Mouse (Mus musculus): ENCODE measurements at regions not wholly inside any gene's neighbourhood (a gene's known extent, or its start where the extent isn't known, plus 50 kb on each side); places are given as distances from the start of the nearest gene placed in this dataset.
A peak's percentile ranks its signal among the peaks of the same experiment; 100 is the strongest.

DNA sequence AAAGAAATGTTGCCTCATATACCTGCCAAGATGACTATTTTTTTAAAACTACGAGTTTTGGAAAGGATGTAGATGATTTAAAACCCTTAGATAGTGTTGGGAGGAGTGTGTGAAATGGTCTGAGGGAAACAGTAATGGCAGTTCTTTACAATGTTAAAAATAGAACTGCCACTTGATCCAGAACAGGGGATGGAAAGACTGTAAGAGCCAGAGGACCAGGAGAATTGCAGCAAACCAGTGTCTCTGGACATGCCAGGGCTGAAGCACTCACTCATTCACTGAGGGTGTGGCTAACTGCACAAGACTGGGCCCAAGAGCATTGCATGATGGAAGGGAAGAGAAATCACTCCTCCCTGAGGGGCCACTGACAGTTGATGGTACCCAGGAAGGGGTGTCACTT, 53.9 kb upstream of the Rasgef1b start:
- DNase-seq = no peak

GRCm38 (mm10) chr5:99785850-99786249, 57.0 kb upstream of the Rasgef1b start:
- DNase-seq = no peak

DNA sequence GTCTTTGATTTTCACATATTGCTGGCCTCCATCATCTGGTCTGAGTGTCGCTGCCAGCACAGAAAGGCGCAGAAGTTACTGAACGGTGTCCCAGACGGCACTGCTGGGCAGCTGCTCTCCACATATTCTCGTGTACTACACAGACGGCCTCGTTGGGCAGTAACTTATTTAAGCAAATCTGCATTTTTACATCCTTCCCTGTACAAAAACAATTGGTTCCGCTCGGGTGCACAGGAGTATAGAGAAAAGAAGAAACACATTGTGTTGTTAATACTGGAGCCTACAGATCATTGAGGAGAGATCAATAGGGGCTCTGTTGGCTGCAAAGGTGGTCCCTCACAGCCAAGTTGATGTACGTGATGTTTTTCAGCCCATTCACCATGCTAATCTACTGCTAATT, 58.4 kb upstream of the Rasgef1b start:
- DNase-seq = peak; percentile 8

DNA sequence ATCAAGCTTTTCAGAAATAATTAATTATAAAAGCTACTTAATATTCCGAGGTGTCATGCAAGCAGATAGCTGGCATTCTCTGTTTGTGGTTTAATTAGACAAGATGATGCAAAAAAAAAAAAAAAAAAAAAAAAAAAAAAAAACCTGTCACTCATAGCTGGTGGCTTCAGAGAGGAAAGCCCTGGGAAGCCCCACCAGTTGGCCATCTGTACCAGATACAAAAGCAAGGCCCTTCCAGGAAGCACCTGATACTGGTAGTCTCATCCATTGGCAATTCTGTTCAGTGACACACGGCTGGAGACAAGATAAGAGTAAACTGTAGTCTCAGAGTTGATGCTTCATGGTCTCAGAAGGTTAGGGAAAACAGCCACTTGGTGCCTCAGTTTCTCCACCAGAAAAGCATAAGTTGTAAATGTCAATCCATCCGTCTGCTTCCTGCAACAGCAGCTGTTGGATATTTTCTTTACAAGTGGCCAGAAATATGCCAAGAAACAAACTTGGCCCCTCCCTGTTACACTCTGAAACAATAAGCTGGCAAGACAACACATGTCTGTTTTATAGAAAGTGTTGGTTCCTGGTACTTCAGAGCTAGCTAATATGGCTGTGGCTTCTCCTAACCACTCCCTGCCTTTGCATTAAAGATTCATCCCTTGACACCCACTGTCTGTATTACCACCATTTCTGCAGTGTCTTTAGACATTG, 59.0 kb upstream of the Rasgef1b start:
- no peak for DNase-seq

DNA sequence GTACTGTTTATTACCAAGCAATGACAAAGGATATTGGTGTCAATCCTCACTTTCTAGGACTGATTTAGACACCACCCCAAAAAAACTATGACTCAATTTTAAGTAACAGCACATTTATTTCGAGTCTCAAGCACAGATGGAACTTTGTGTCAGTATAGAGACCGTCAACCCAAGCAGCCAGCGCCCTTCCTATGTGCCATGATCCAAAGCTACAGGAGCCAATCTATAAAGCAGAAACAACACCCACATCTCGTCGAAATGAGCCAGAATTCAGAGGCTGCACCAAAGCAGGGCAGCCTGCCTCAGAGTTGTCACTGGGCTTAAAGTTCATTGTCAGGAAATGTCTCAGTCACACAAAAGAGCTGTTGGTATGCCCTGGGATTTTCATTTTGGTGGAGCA, 61.9 kb upstream of the Rasgef1b start:
- no peak for DNase-seq

DNA sequence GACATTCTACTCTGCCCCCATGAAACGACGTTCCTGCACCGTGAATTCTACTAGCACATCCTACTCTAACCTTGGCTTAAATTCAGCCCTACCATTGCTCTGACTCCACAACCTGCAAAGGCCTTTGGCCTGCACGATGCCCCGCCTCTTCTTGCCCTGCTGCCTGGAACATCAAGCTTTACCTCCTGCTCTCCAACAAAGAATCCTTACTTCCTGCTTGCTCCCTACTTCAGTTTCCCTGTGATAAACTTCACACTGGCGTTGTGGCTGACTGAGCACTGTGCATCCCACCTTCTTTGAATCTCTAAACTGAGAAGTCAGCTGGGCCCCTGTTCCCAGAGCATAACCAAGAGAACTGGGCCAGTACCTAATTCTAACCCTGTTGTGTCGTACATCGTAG, 71.7 kb upstream of the Rasgef1b start:
- no peak for DNase-seq

DNA sequence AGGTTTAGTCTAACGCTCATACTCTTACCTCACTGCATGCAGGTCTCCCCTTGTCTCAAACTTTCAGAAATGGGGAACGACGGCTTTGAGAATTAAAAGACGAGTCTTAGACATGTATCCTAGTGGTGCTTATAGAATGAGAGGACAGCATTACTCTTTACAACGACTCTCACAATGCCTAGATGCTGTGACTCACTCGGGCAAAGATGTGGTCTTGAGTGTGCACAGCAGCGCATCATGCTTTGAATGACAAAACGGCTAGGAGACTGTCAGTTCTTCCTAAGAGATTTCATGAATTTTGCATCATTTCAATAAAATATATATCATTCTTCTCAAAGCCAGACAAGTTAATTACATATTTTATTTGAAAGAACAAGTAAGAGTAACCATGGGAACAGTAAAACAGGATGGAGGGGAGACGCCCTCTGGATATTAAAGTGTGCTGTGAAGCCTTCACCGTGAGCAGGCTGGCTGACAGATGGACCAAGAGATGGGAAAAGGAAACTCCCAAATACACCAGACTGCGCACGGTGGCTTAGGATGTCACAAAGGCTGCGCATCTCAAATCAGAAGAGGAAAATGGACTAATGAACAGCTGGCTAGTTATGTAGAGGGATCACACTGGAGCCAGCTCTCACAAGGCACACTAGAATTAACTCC, 73.1 kb upstream of the Rasgef1b start:
- peak; percentile 5 for DNase-seq

- DNase-seq = no peak
Measured at GRCm38 (mm10) chr5:99826861-99827260, 79.2 kb upstream of the Vamp9 start.

DNA sequence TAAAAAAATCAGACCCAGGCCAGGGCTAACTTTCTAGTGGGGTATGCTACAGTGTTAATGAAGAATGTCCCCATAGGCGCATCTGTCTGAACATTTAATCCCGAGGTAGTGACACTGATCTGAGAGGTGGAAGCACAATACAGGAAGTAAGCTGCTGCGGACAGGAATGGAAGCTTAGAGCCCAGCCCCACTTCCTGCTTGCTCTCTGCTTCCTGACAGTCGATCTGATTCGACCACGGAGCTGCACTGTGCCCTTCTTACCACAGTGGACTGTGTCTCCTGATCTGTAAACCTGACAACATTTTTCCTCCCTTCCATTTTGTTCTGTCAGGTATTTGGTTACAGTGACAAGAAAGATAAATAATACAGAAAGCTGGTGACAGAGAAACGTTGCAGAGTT, 77.5 kb upstream of the Vamp9 start:
- no peak for DNase-seq

- DNase-seq = no peak
Measured at GRCm38 (mm10) chr5:99838236-99838775, 67.7 kb upstream of the Vamp9 start.

GRCm38 (mm10) chr5:99839661-99840060, 66.4 kb upstream of the Vamp9 start:
- no peak for DNase-seq

GRCm38 (mm10) chr5:99840884-99841283, 65.2 kb upstream of the Vamp9 start:
- DNase-seq = no peak

- DNase-seq = no peak
Measured at GRCm38 (mm10) chr5:99845565-99846255, 60.3 kb upstream of the Vamp9 start.

GRCm38 (mm10) chr5:99848158-99848988, 57.7 kb upstream of the Vamp9 start:
- no peak for DNase-seq

- DNase-seq = no peak
Measured at GRCm38 (mm10) chr5:99849001-99849400, 57.1 kb upstream of the Vamp9 start.

DNA sequence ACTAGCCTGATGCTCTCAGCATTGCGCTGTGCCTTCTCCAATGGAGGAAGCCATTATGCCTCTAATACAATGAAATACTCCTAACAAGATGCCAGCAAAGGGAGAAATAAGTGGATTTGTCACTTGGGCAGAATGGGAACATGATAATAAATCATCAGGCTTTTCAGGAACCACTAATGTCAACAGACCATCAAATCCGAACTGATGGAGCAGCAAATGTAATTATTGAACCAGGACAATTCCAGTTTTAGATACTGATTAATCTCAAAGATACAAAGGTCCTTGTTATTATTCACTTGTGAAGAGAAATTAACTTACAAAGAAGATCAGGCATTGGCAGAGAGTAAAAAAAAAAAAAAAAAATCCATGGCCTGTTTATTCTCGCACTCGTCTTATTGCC, 53.7 kb upstream of the Vamp9 start:
- DNase-seq = no peak
